Mouse (Mus musculus): Measurements from ENCODE around the gene Csnk1e. TPM values are rescaled to one million over a fixed set of nuclear protein-coding genes. Genes with fewer than 3 reads are reported as not detected.

Csnk1e gene
- polyA plus RNA-seq, 1 experiment: 195 TPM

- no peak for DNase-seq (ENCODE audit: extremely low spot score in 1 of 2, low spot score in 1 of 2)
Measured at GRCm38 (mm10) chr15:79428616-79429015, 26.8 kb downstream of the Csnk1e start.

GRCm38 (mm10) chr15:79427516-79427915, 27.9 kb downstream of the Csnk1e start:
- DNase-seq (ENCODE audit: extremely low spot score in 1 of 2, low spot score in 1 of 2): no peak

DNA sequence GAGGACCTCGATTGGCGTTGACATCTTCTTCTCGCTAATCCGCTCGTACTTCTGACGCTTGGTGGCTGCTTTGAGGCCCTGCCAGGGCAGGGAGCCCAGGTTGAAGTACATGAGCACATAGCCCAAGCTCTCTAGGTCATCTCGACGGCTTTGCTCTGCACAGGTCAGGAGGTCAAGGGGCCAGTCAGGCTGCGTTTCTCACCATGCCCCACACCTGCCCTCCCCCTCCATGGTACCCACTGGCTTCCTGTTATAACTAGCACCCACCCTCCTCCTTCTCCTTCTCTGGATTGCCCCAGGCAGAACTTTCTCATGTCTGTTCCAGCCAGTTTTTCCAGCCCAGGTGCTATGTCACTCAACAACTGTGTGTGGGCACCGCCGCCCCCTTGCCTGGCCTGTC, 29.9 kb downstream of the Csnk1e start:
- DNase-seq (ENCODE audit: extremely low spot score in 1 of 2, low spot score in 1 of 2): no peak

- no peak for DNase-seq (ENCODE audit: extremely low spot score in 1 of 2, low spot score in 1 of 2)
Measured at GRCm38 (mm10) chr15:79424602-79425001, 30.8 kb downstream of the Csnk1e start.

DNA sequence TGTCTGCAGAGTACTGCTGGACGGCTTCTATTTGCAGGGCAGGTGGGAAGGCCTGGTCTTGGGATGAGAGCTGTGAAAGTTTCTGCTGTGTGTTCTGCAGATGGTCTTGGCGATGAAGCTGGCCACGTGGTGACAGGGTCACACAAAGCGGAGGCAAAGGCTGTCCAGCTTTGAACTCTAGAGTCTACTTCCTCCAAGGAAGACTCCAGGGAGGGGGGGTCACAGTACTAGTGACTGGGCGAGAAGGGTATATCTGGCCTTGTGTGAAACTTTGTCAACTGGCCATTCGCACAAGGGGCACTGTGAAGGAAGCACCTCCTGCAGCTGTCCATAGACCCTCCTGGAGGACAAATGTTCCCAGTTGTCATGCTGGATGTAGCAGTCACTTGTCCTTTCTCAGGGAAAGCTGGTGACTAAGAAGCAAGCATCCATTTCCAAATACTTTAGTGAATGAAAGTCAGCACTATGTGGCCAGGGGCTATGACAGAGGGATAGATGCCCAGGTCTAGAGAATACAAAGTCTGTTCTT, 32.6 kb downstream of the Csnk1e start:
- DNase-seq (ENCODE audit: extremely low spot score in 1 of 2, low spot score in 1 of 2): no peak

DNA sequence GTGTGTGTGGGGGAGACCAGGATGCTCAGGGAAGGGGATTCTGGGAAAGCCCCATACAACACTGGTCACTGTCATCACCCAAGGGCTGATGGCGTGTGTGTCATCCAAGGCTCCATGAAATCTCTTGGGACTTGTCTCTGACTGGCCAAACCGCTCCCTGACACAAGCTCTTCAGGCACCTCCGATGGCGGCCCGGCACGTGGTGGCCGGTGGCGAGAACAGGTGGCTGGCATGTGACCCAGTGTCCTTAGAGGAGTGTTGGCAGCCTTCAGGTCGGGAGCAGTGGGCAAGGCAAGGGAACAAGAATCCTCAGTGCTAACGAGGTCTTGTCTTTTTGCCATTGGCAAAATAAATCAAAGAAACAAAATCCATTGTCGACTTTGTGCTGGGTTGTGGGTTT, 36.7 kb downstream of the Csnk1e start:
- DNase-seq (ENCODE audit: extremely low spot score in 1 of 2, low spot score in 1 of 2): no peak

- DNase-seq (ENCODE audit: extremely low spot score in 1 of 2, low spot score in 1 of 2): no peak
Measured at GRCm38 (mm10) chr15:79418265-79418664, 37.1 kb downstream of the Csnk1e start.

GRCm38 (mm10) chr15:79417379-79417778, 38.0 kb downstream of the Csnk1e start:
- no peak for DNase-seq (ENCODE audit: extremely low spot score in 1 of 2, low spot score in 1 of 2)

- DNase-seq (ENCODE audit: extremely low spot score in 1 of 2, low spot score in 1 of 2): no peak
Measured at GRCm38 (mm10) chr15:79416460-79417085, 38.8 kb downstream of the Csnk1e start.

GRCm38 (mm10) chr15:79414513-79414912, 40.9 kb downstream of the Csnk1e start:
- no peak for DNase-seq (ENCODE audit: extremely low spot score in 1 of 2, low spot score in 1 of 2)

- DNase-seq (ENCODE audit: extremely low spot score in 1 of 2, low spot score in 1 of 2): no peak
Measured at GRCm38 (mm10) chr15:79413802-79414201, 41.6 kb downstream of the Csnk1e start.

GRCm38 (mm10) chr15:79413201-79413600, 42.2 kb downstream of the Csnk1e start:
- no peak for DNase-seq (ENCODE audit: extremely low spot score in 1 of 2, low spot score in 1 of 2)

- no peak for DNase-seq (ENCODE audit: extremely low spot score in 1 of 2, low spot score in 1 of 2)
Measured at GRCm38 (mm10) chr15:79411363-79412065, 43.9 kb downstream of the Csnk1e start.

GRCm38 (mm10) chr15:79409077-79409573, 46.2 kb downstream of the Csnk1e start:
- no peak for DNase-seq (ENCODE audit: extremely low spot score in 1 of 2, low spot score in 1 of 2)

DNA sequence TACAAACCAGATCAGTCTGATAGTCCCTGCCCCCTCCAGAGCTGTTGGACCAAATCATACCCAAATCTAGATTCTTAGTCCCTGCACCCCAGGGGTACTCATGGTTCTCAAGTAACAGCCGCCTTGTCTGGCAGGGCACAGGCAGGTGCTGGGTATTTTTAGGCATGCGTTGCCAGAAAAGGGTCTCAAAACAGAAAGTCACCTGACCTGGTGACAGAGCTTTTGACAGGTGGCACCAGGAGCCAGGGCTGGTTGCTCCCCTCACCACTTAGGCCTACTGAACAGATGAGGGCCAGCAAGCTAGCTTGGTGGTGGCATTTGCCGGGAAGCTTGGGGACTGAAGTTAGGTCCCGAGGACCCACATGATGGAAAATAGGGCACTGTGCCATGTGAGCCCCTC, 48.8 kb downstream of the Csnk1e start:
- no peak for DNase-seq (ENCODE audit: extremely low spot score in 1 of 2, low spot score in 1 of 2)

GRCm38 (mm10) chr15:79404277-79404676, 51.1 kb downstream of the Csnk1e start:
- no peak for DNase-seq (ENCODE audit: extremely low spot score in 1 of 2, low spot score in 1 of 2)

- no peak for DNase-seq (ENCODE audit: extremely low spot score in 1 of 2, low spot score in 1 of 2)
Measured at GRCm38 (mm10) chr15:79403763-79404210, 51.6 kb downstream of the Csnk1e start.

GRCm38 (mm10) chr15:79402836-79403762, 52.3 kb downstream of the Csnk1e start, which contains the start of gene Tmem184b:
Gene Tmem184b, minus strand, starts transcription at chr15:79403569.
- peak; percentile 57 to 87 for DNase-seq (ENCODE audit: extremely low spot score in 1 of 2, low spot score in 1 of 2)

- DNase-seq (ENCODE audit: extremely low spot score in 1 of 2, low spot score in 1 of 2): no peak
Measured at GRCm38 (mm10) chr15:79402176-79402575, 53.2 kb downstream of the Csnk1e start.

- DNase-seq (ENCODE audit: extremely low spot score in 1 of 2, low spot score in 1 of 2): no peak
Measured at GRCm38 (mm10) chr15:79400975-79401365, 54.4 kb downstream of the Csnk1e start.
